Mouse (Mus musculus) B cell, adult 2 months (primary cell): ENCODE measurements around the gene Zranb3.
"Not testable (repeated sequence)": the region's sequence is repeated elsewhere in the genome, so short reads cannot be mapped to it uniquely, and the experiment has no call there.

Source experiments
- DNase-seq, 2 experiments: peaks; one replicate each; pipeline ENCODE4 v3.0.0; 2022

The Zranb3 gene

GRCm38 (mm10) chr1:128058625-128059024, 44.2 kb downstream of the Zranb3 start:
- no peak for DNase-seq

GRCm38 (mm10) chr1:128057269-128057668, 45.6 kb downstream of the Zranb3 start:
- no peak for DNase-seq

- no peak for DNase-seq
Measured at GRCm38 (mm10) chr1:128046920-128047319, 55.9 kb downstream of the Zranb3 start.

GRCm38 (mm10) chr1:128046455-128046854, 56.4 kb downstream of the Zranb3 start:
- DNase-seq: no peak

- no peak for DNase-seq
Measured at GRCm38 (mm10) chr1:128044181-128044580, 58.7 kb downstream of the Zranb3 start.

GRCm38 (mm10) chr1:128036296-128036695, 66.6 kb downstream of the Zranb3 start:
- DNase-seq: no peak

- no peak for DNase-seq
Measured at GRCm38 (mm10) chr1:128032123-128032522, 70.7 kb downstream of the Zranb3 start.

GRCm38 (mm10) chr1:128031524-128031923, 71.3 kb downstream of the Zranb3 start:
- DNase-seq: no peak

GRCm38 (mm10) chr1:128024363-128025114, 78.3 kb downstream of the Zranb3 start:
- no peak for DNase-seq

GRCm38 (mm10) chr1:128020001-128020770, 82.7 kb downstream of the Zranb3 start:
- no peak for DNase-seq

- peak; percentile 5 for DNase-seq
Measured at GRCm38 (mm10) chr1:128016035-128016492, 86.8 kb downstream of the Zranb3 start.

- no peak for DNase-seq
Measured at GRCm38 (mm10) chr1:128013698-128014386, 89.0 kb downstream of the Zranb3 start.

- DNase-seq: no peak
Measured at GRCm38 (mm10) chr1:128009751-128010150, 93.1 kb downstream of the Zranb3 start.

- DNase-seq: not testable (repeated sequence)
Measured at GRCm38 (mm10) chr1:128006042-128006600, 96.7 kb downstream of the Zranb3 start.

- DNase-seq: no peak
Measured at GRCm38 (mm10) chr1:128004371-128004720, 98.5 kb downstream of the Zranb3 start.

GRCm38 (mm10) chr1:128003712-128004370, 99.0 kb downstream of the Zranb3 start:
- DNase-seq: no peak

- no peak for DNase-seq
Measured at GRCm38 (mm10) chr1:128002159-128002558, 100.7 kb downstream of the Zranb3 start.

GRCm38 (mm10) chr1:128000931-128001330, 101.9 kb downstream of the Zranb3 start:
- not testable (repeated sequence) for DNase-seq

GRCm38 (mm10) chr1:127993892-127994291, 109.0 kb downstream of the Zranb3 start:
- DNase-seq: no peak

- DNase-seq: no peak
Measured at GRCm38 (mm10) chr1:127989876-127990731, 112.7 kb downstream of the Zranb3 start.

GRCm38 (mm10) chr1:127989387-127989786, 113.5 kb downstream of the Zranb3 start:
- no peak for DNase-seq

- DNase-seq: no peak
Measured at GRCm38 (mm10) chr1:127988246-127988645, 114.6 kb downstream of the Zranb3 start.
